Mouse (Mus musculus) layer of hippocampus, postnatal 25 days (tissue): ENCODE results near the gene Ctsz. TPM values are rescaled to one million over a fixed set of nuclear protein-coding genes. Genes with fewer than 3 reads are reported as not detected.

ENCODE experiments used
- DNase-seq, 2 experiments: peaks; one replicate each; pipeline ENCODE4 v3.0.0; 2022; ENCODE audit warnings: mixed read lengths in 2 of 2, low spot score in 1 of 2; ENCODE audit errors: extremely low spot score in 1 of 2
- total RNA-seq, 2 experiments: library from RNA; stranded (reverse); gene quantifications; 2 replicates each; pipeline ENCODE4 v1.2.3; 2021

The Ctsz gene
- total RNA-seq, 2 experiments from 2014 or later = 29.4 to 31.0 TPM

GRCm38 (mm10) chr2:174442460-174442859 lies 3.6 kb upstream of the Ctsz start:
- no peak for DNase-seq

- DNase-seq = no peak
Measured at GRCm38 (mm10) chr2:174441898-174442297, 3.1 kb upstream of the Ctsz start.

GRCm38 (mm10) chr2:174439961-174440360 lies 1.1 kb upstream of the Ctsz start:
- DNase-seq = no peak

GRCm38 (mm10) chr2:174439450-174439838 lies 605 bp upstream of the Ctsz start:
- DNase-seq = no peak

GRCm38 (mm10) chr2:174438181-174438580 lies 658 bp downstream of the Ctsz start:
- no peak for DNase-seq

- DNase-seq = no peak
Measured at GRCm38 (mm10) chr2:174437697-174437982, 1.2 kb downstream of the Ctsz start.

GRCm38 (mm10) chr2:174436916-174437696 lies 1.7 kb downstream of the Ctsz start:
- no peak for DNase-seq

GRCm38 (mm10) chr2:174436076-174436701 lies 2.6 kb downstream of the Ctsz start:
- no peak for DNase-seq

GRCm38 (mm10) chr2:174434943-174435342 lies 3.9 kb downstream of the Ctsz start:
- DNase-seq = no peak

GRCm38 (mm10) chr2:174428996-174429591 lies 9.7 kb downstream of the Ctsz start:
- DNase-seq = no peak

- DNase-seq = no peak
Measured at GRCm38 (mm10) chr2:174428076-174428835, 10.6 kb downstream of the Ctsz start.

- DNase-seq = no peak
Measured at GRCm38 (mm10) chr2:174426856-174427255, 12.0 kb downstream of the Ctsz start.

GRCm38 (mm10) chr2:174424301-174425085 lies 14.3 kb downstream of the Ctsz start:
- no peak for DNase-seq

GRCm38 (mm10) chr2:174421107-174421506 lies 17.7 kb downstream of the Ctsz start:
- no peak for DNase-seq

- peak; percentile 85 to 91 for DNase-seq
Measured at GRCm38 (mm10) chr2:174415731-174416310, 23.0 kb downstream of the Ctsz start, which contains the start of gene Nelfcd. Gene Nelfcd (plus strand): TSS chr2:174415804.

GRCm38 (mm10) chr2:174415001-174415730 lies 23.7 kb downstream of the Ctsz start:
- no peak for DNase-seq

GRCm38 (mm10) chr2:174413127-174413526 lies 25.7 kb downstream of the Ctsz start:
- no peak for DNase-seq

- no peak for DNase-seq
Measured at GRCm38 (mm10) chr2:174410222-174410621, 28.6 kb downstream of the Ctsz start.

- no peak for DNase-seq
Measured at GRCm38 (mm10) chr2:174400396-174400795, 38.4 kb downstream of the Ctsz start.
